Mouse (Mus musculus): ENCODE data around the gene Mmp21. TPM values are rescaled to one million over a fixed set of nuclear protein-coding genes. Genes with fewer than 3 reads are reported as not detected.

Gene Mmp21
- total RNA-seq, 4 experiments from 2014 or later = not detected

- DNase-seq (ENCODE audit: low spot score) = no peak
Measured at GRCm38 (mm10) chr7:133662467-133662866, 17.4 kb downstream of the Mmp21 start.

- no peak for DNase-seq (ENCODE audit: low spot score)
Measured at GRCm38 (mm10) chr7:133645716-133646115, 34.1 kb downstream of the Mmp21 start.

GRCm38 (mm10) chr7:133638821-133639220 lies 41.0 kb downstream of the Mmp21 start:
- DNase-seq (ENCODE audit: low spot score) = no peak

- DNase-seq (ENCODE audit: low spot score) = no peak
Measured at GRCm38 (mm10) chr7:133638306-133638705, 41.6 kb downstream of the Mmp21 start.

GRCm38 (mm10) chr7:133637361-133638305 lies 42.2 kb downstream of the Mmp21 start, which contains the start of gene Edrf1:
Edrf1 (plus strand) TSS chr7:133637543.
- DNase-seq (ENCODE audit: low spot score) = peak; percentile 97

GRCm38 (mm10) chr7:133636738-133637352 lies 43.0 kb downstream of the Mmp21 start:
- peak; percentile 85 for DNase-seq (ENCODE audit: low spot score)

GRCm38 (mm10) chr7:133634932-133635650 lies 44.8 kb downstream of the Mmp21 start:
- no peak for DNase-seq (ENCODE audit: low spot score)

GRCm38 (mm10) chr7:133632476-133632875 lies 47.4 kb downstream of the Mmp21 start:
- DNase-seq (ENCODE audit: low spot score) = peak; percentile 31

GRCm38 (mm10) chr7:133630821-133631220 lies 49.0 kb downstream of the Mmp21 start:
- DNase-seq (ENCODE audit: low spot score) = no peak

GRCm38 (mm10) chr7:133627184-133627936 lies 52.5 kb downstream of the Mmp21 start:
- DNase-seq (ENCODE audit: low spot score) = no peak

Other genes starting within 250 kb of the Mmp21 start
- gene Tex36, start 77.9 kb downstream of the Mmp21 start, total RNA-seq (2022) = not detected
- 10 to 100 TPM in 3 of 4 experiments, 1 to 10 TPM in 1; 9.4 to 11.3 (median 10.7) TPM for gene Edrf1, start 42.5 kb downstream of the Mmp21 start, total RNA-seq (2022)
- 10 to 100 TPM; 48.8 to 59.6 (median 59.1) TPM for gene Bccip, start 29.3 kb upstream of the Mmp21 start, total RNA-seq (2022)
- 10 to 100 TPM; 22.1 to 25.5 (median 23.2) TPM for gene Uros, start 30.0 kb upstream of the Mmp21 start, total RNA-seq (2022)
- gene Fank1, start 96.8 kb upstream of the Mmp21 start, total RNA-seq (2022) = not detected
- 10 to 100 TPM; 42.9 to 61.1 (median 50.7) TPM for gene Dhx32, start 102.7 kb upstream of the Mmp21 start, total RNA-seq (2022)

All from heart, adult 8-10 months (tissue).